Mouse (Mus musculus) gastrocnemius, adult 8-10 months (tissue): ENCODE measurements around the gene Agap2. TPM values are rescaled to one million over a fixed set of nuclear protein-coding genes. Genes with fewer than 3 reads are reported as not detected.
A peak's percentile ranks its signal among the peaks of the same experiment; 100 is the strongest.

Source experiments
- DNase-seq, 2 experiments: peaks; one replicate each; pipeline ENCODE4 v3.0.0; 2022; ENCODE audit warnings: low spot score in 2 of 2
- total RNA-seq, 4 experiments: library from RNA; stranded (reverse); gene quantifications; 2 replicates each; pipeline ENCODE4 v1.2.4; 2022

Gene Agap2
- total RNA-seq = 1 to 10 TPM in 2 of 4 experiments, under 1 TPM in 2; 0.60 to 1.7 (median 1.0) TPM

- no peak for DNase-seq
Measured at GRCm38 (mm10) chr10:127075080-127075479, at the start of gene Agap2. Gene Agap2, plus strand, starts transcription at chr10:127075284.

- peak; percentile 79 to 81 for DNase-seq
Measured at GRCm38 (mm10) chr10:127030336-127031296, 44.5 kb upstream of the Agap2 start, which contains the start of gene Tsfm. Gene Tsfm, minus strand, starts transcription at chr10:127030840.

- DNase-seq = no peak
Measured at GRCm38 (mm10) chr10:127033301-127033741, 41.8 kb upstream of the Agap2 start.

GRCm38 (mm10) chr10:127036273-127036672 lies 38.8 kb upstream of the Agap2 start:
- no peak for DNase-seq

GRCm38 (mm10) chr10:127037641-127038040 lies 37.4 kb upstream of the Agap2 start:
- no peak for DNase-seq

- no peak for DNase-seq
Measured at GRCm38 (mm10) chr10:127040569-127041214, 34.4 kb upstream of the Agap2 start.

- no peak for DNase-seq
Measured at GRCm38 (mm10) chr10:127041274-127041766, 33.8 kb upstream of the Agap2 start, which contains the start of the genes Mettl1 and Eef1akmt3. Gene Mettl1, plus strand, starts transcription at chr10:127041414. Gene Eef1akmt3, minus strand, starts transcription at chr10:127041513.

GRCm38 (mm10) chr10:127041774-127042338 lies 33.2 kb upstream of the Agap2 start:
- DNase-seq = peak; percentile 75 to 76

- no peak for DNase-seq
Measured at GRCm38 (mm10) chr10:127042468-127043115, 32.5 kb upstream of the Agap2 start.

GRCm38 (mm10) chr10:127043187-127043586 lies 31.9 kb upstream of the Agap2 start:
- DNase-seq = no peak

- no peak for DNase-seq
Measured at GRCm38 (mm10) chr10:127047954-127048353, 27.1 kb upstream of the Agap2 start, which contains the start of gene Cyp27b1. Gene Cyp27b1, plus strand, starts transcription at chr10:127048250.

GRCm38 (mm10) chr10:127048608-127049394 lies 26.3 kb upstream of the Agap2 start:
- no peak for DNase-seq

- no peak for DNase-seq
Measured at GRCm38 (mm10) chr10:127049395-127050118, 25.5 kb upstream of the Agap2 start.

GRCm38 (mm10) chr10:127050119-127050474 lies 25.0 kb upstream of the Agap2 start:
- DNase-seq = no peak

GRCm38 (mm10) chr10:127054646-127055045 lies 20.4 kb upstream of the Agap2 start:
- DNase-seq = no peak

- DNase-seq = no peak
Measured at GRCm38 (mm10) chr10:127055406-127055805, 19.7 kb upstream of the Agap2 start.

GRCm38 (mm10) chr10:127056490-127056889 lies 18.6 kb upstream of the Agap2 start:
- no peak for DNase-seq

- peak in 1 of 2 experiments; percentile 40 for DNase-seq
Measured at GRCm38 (mm10) chr10:127058161-127058560, 16.9 kb upstream of the Agap2 start.

- DNase-seq = no peak
Measured at GRCm38 (mm10) chr10:127058708-127059107, 16.4 kb upstream of the Agap2 start.
